Mouse (Mus musculus) mouse trophoblast stem cell (cell line): ENCODE data around the gene Foxl1.

Source experiments
- in situ Hi-C, 2 experiments: fragments of 300-500 bp; cut with MseI, MboI; formaldehyde crosslinking; loops; 2 replicates in 1 of 2; 3 replicates in 1 of 2; pipeline ENCODE4 v1.15.1; 2025

Gene Foxl1

GRCm38 (mm10) chr8:121127756-121128375, at the start of gene Foxl1:
Foxl1 (plus strand) TSS chr8:121127940.
- in situ Hi-C loops, result no loop called here

- in situ Hi-C loops, result loop anchor here in 1 of 2 experiments (5.0 to 25.0 kb wide), 2 partner anchors 181 to 391 kb away; no protein-coding TSS in a partner anchor
Observed at GRCm38 (mm10) chr8:121078721-121079120, 49.0 kb upstream of the Foxl1 start.

GRCm38 (mm10) chr8:121079201-121079600, 48.5 kb upstream of the Foxl1 start:
- in situ Hi-C loops, result loop anchor here in 1 of 2 experiments (5.0 to 25.0 kb wide), 2 partner anchors 182 to 392 kb away; no protein-coding TSS in a partner anchor

GRCm38 (mm10) chr8:121079944-121080343, 47.8 kb upstream of the Foxl1 start:
- in situ Hi-C loops, result loop anchor here (5.0 to 25.0 kb wide), 4 partner anchors 183 to 393 kb away; no protein-coding TSS in a partner anchor

GRCm38 (mm10) chr8:121080361-121081090, 47.2 kb upstream of the Foxl1 start:
- in situ Hi-C loops, result loop anchor here (10.0 to 25.0 kb wide), 3 partner anchors 186 to 393 kb away; no protein-coding TSS in a partner anchor

GRCm38 (mm10) chr8:121081398-121081797, 46.3 kb upstream of the Foxl1 start:
- in situ Hi-C loops, result loop anchor here (10.0 to 25.0 kb wide), 3 partner anchors 187 to 394 kb away; no protein-coding TSS in a partner anchor

GRCm38 (mm10) chr8:121082218-121083092, 45.3 kb upstream of the Foxl1 start:
- in situ Hi-C loops, result loop anchor here (10.0 to 25.0 kb wide), 3 partner anchors 188 to 395 kb away; no protein-coding TSS in a partner anchor

GRCm38 (mm10) chr8:121083093-121083935, 44.4 kb upstream of the Foxl1 start:
- in situ Hi-C loops, result loop anchor here (10.0 to 25.0 kb wide), 3 partner anchors 189 to 396 kb away; no protein-coding TSS in a partner anchor

- in situ Hi-C loops, result loop anchor here (10.0 to 25.0 kb wide), 3 partner anchors 189 to 397 kb away; no protein-coding TSS in a partner anchor
Observed at GRCm38 (mm10) chr8:121083936-121084209, 43.9 kb upstream of the Foxl1 start.

GRCm38 (mm10) chr8:121084210-121084951, 43.4 kb upstream of the Foxl1 start, which contains the start of gene Foxf1:
Foxf1 (plus strand) TSS chr8:121084386.
- in situ Hi-C loops, result loop anchor here (10.0 to 25.0 kb wide), 3 partner anchors 190 to 397 kb away; no protein-coding TSS in a partner anchor

GRCm38 (mm10) chr8:121085011-121085410, 42.7 kb upstream of the Foxl1 start:
- in situ Hi-C loops, result loop anchor here (10.0 to 25.0 kb wide), 3 partner anchors 190 to 398 kb away; no protein-coding TSS in a partner anchor

- in situ Hi-C loops, result loop anchor here (10.0 to 25.0 kb wide), 3 partner anchors 191 to 398 kb away; no protein-coding TSS in a partner anchor
Observed at GRCm38 (mm10) chr8:121085561-121085960, 42.2 kb upstream of the Foxl1 start.

GRCm38 (mm10) chr8:121086004-121086900, 41.5 kb upstream of the Foxl1 start:
- in situ Hi-C loops, result loop anchor here (10.0 to 25.0 kb wide), 3 partner anchors 191 to 399 kb away; no protein-coding TSS in a partner anchor

GRCm38 (mm10) chr8:121088281-121088680, 39.5 kb upstream of the Foxl1 start:
- in situ Hi-C loops, result loop anchor here (10.0 to 25.0 kb wide), 3 partner anchors 193 to 401 kb away; no protein-coding TSS in a partner anchor

GRCm38 (mm10) chr8:121088871-121089630, 38.7 kb upstream of the Foxl1 start:
- in situ Hi-C loops, result loop anchor here (10.0 to 25.0 kb wide), 3 partner anchors 194 to 402 kb away; no protein-coding TSS in a partner anchor

GRCm38 (mm10) chr8:121089631-121090380, 37.9 kb upstream of the Foxl1 start:
- in situ Hi-C loops, result loop anchor here (5.0 to 25.0 kb wide), 4 partner anchors 195 to 403 kb away; no protein-coding TSS in a partner anchor
